ENCODE assay signal across 3 mouse cellular contexts in the genomic region with DNA sequence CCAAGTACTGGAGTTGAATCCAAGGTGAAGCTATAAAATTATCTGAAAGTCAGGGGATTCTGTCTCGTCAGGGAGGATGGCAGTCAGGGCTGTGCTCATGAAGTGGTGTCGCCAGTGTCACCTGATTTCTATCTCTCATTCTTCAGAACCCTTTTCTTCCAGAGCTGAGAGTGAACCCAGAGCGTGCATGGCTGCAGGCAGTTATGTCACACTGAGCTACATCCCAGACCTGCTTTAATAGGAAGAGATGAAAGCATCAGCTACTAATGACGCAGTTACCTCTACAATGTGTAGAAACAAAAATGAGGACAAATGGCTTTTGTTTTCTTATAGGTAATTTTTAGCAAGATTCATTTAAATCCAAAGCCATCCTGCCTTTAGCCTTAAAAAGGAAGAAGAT.
"Had no signal": no experiment of that assay in that cellular context is flagged by ENCODE, and none has a peak within 500 bp of the region (broad histone marks: within the 10 kb centered on the region; RNA-seq: fewer than 3 reads in every experiment).

No protein-coding gene starts in this region.

- H3K27me3 ChIP-seq: limb, embryonic 12.5 days had no signal

- H3K4me3 ChIP-seq: limb, embryonic 12.5 days had no signal

- H3K9me3 ChIP-seq: limb, embryonic 12.5 days had no signal

- H3K27ac ChIP-seq: kidney, postnatal 0 days; limb, embryonic 12.5 days; liver, embryonic 14.5 days had no signal

- H3K9ac ChIP-seq: limb, embryonic 12.5 days; liver, embryonic 14.5 days had no signal

- H3K4me1 ChIP-seq: limb, embryonic 12.5 days had no signal

- H3K4me2 ChIP-seq: limb, embryonic 12.5 days had no signal
